Mouse (Mus musculus): ENCODE data around the gene Ank. TPM values are rescaled to one million over a fixed set of nuclear protein-coding genes. Genes with fewer than 3 reads are reported as not detected.

Ank gene
- total and polyA plus RNA-seq, 3 experiments: 0.04 to 0.15 TPM; not detected in 1

GRCm38 (mm10) chr15:27490676-27491075, 24.2 kb downstream of the Ank start:
- no peak overlapping the region for H3K9ac ChIP-seq (ENCODE audit: control insufficient read depth, low read depth, low read length, poor library complexity, severe bottlenecking)
- H3K4me3 ChIP-seq (ENCODE audit: control insufficient read depth in 1 of 2, insufficient read depth in 1 of 2, low read depth in 2 of 2, low read length in 2 of 2): no peak overlapping the region
- no peaks in the 10 kb centered on the region for H3K9me3 ChIP-seq (replicated peaks; ENCODE audit: insufficient read depth, low read length)
- H3K36me3 ChIP-seq (ENCODE audit: control insufficient read depth in 1 of 2, insufficient read depth in 2 of 2, low read length in 2 of 2): no peaks in the 10 kb centered on the region
- H3K27ac ChIP-seq (ENCODE audit: control insufficient read depth, low read depth, low read length): no peak overlapping the region
- no peak for TF ChIP-seq SIN3A (IDR thresholded peaks at IDR 0.05; ENCODE audit: low read length)
- no peak for TF ChIP-seq ZMIZ1 (IDR thresholded peaks at IDR 0.05; ENCODE audit: low read depth, low read length)
- TF ChIP-seq KAT2A (conservative IDR thresholded peaks at IDR 0.05; ENCODE audit: low read depth, low read length): no peak
- no peak for TF ChIP-seq POLR2A (IDR thresholded peaks at IDR 0.05; ENCODE audit: control insufficient read depth in 1 of 2, insufficient read depth in 1 of 2, low read depth in 1 of 2, low read length in 2 of 2, poor library complexity in 1 of 2)
- TF ChIP-seq ETS1 (IDR thresholded peaks at IDR 0.05; ENCODE audit: low read depth, low read length): no peak
- TF ChIP-seq MAFK (IDR thresholded peaks at IDR 0.05; ENCODE audit: borderline replicate concordance, low read depth, low read length): no peak
- TF ChIP-seq TCF12 (IDR thresholded peaks at IDR 0.05; ENCODE audit: low read depth, low read length): no peak
- no peaks in the 10 kb centered on the region for H3K79me2 ChIP-seq (ENCODE audit: control insufficient read depth, insufficient read depth, low read length, poor library complexity)
- H3K27me3 ChIP-seq (ENCODE audit: control insufficient read depth in 1 of 2, insufficient read depth in 2 of 2, low read length in 2 of 2): no peaks in the 10 kb centered on the region
- H3K4me1 ChIP-seq (ENCODE audit: control insufficient read depth in 1 of 2, insufficient read depth in 2 of 2, low read length in 2 of 2): no peaks in the 10 kb centered on the region
- no peak for DNase-seq (ENCODE audit: low read depth, low spot score)

- Histone ChIP-seq H3K4me3 (ENCODE audit: control insufficient read depth in 1 of 2, insufficient read depth in 1 of 2, low read depth in 2 of 2, low read length in 2 of 2) (no peak overlapping the region), H3K4me1 (ENCODE audit: control insufficient read depth in 1 of 2, insufficient read depth in 2 of 2, low read length in 2 of 2) (no peaks in the 10 kb centered on the region), H3K9ac (ENCODE audit: control insufficient read depth, low read depth, low read length, poor library complexity, severe bottlenecking) (no peak overlapping the region), H3K27me3 (ENCODE audit: control insufficient read depth in 1 of 2, insufficient read depth in 2 of 2, low read length in 2 of 2) (no peaks in the 10 kb centered on the region), H3K36me3 (ENCODE audit: control insufficient read depth in 1 of 2, insufficient read depth in 2 of 2, low read length in 2 of 2) (no peaks in the 10 kb centered on the region), H3K79me2 (ENCODE audit: control insufficient read depth, insufficient read depth, low read length, poor library complexity) (no peaks in the 10 kb centered on the region), H3K9me3 (replicated peaks; ENCODE audit: insufficient read depth, low read length) (no peaks in the 10 kb centered on the region), H3K27ac (ENCODE audit: control insufficient read depth, low read depth, low read length) (no peak overlapping the region)
- DNase-seq (ENCODE audit: low read depth, low spot score): no peak
- TF ChIP-seq TBP (IDR thresholded peaks at IDR 0.05; ENCODE audit: low read depth, low read length) (no peak), NRF1 (IDR thresholded peaks at IDR 0.05; ENCODE audit: insufficient read depth, low read depth, low read length, poor library complexity, severe bottlenecking) (no peak), ZC3H11A (IDR thresholded peaks at IDR 0.05; ENCODE audit: low read depth, low read length) (no peak), CHD2 (IDR thresholded peaks at IDR 0.05; ENCODE audit: low read length) (no peak), E2F4 (IDR thresholded peaks at IDR 0.05; ENCODE audit: borderline replicate concordance, low read depth, low read length) (no peak), POLR2AphosphoS5 (IDR thresholded peaks at IDR 0.05; ENCODE audit: borderline replicate concordance, low read depth, low read length) (no peak), KAT2A (conservative IDR thresholded peaks at IDR 0.05; ENCODE audit: low read depth, low read length) (no peak), SIN3A (IDR thresholded peaks at IDR 0.05; ENCODE audit: low read length) (no peak), MAZ (IDR thresholded peaks at IDR 0.05; ENCODE audit: low read depth, low read length) (no peak), CTCF (IDR thresholded peaks at IDR 0.05 in 2 of 3, conservative IDR thresholded peaks at IDR 0.05 in 1 of 3; ENCODE audit: control insufficient read depth in 1 of 3, insufficient read depth in 1 of 3, low read depth in 2 of 3, low read length in 3 of 3, poor library complexity in 1 of 3, severe bottlenecking in 1 of 3) (no peak), HCFC1 (IDR thresholded peaks at IDR 0.05; ENCODE audit: low read depth, low read length) (no peak)
Measured at GRCm38 (mm10) chr15:27491425-27492070, 25.1 kb downstream of the Ank start.

Measured in MEL (cell line).